Mouse (Mus musculus) B cell, adult 2 months (primary cell): Measurements from ENCODE around the gene Tmem131.

ENCODE experiments used
- DNase-seq, 2 experiments: peaks; one replicate each; pipeline ENCODE4 v3.0.0; 2022

Tmem131 gene

GRCm38 (mm10) chr1:36879154-36879553 lies 64.3 kb downstream of the Tmem131 start:
- no peak for DNase-seq

- DNase-seq, result no peak
These were observed 66.3 kb downstream of the Tmem131 start for GRCm38 (mm10) chr1:36877126-36877525.

GRCm38 (mm10) chr1:36874874-36875561 lies 68.4 kb downstream of the Tmem131 start:
- DNase-seq, result no peak

- DNase-seq, result no peak
These were observed 72.2 kb downstream of the Tmem131 start for GRCm38 (mm10) chr1:36871238-36871637.

GRCm38 (mm10) chr1:36870518-36870917 lies 72.9 kb downstream of the Tmem131 start:
- no peak for DNase-seq

- DNase-seq, result no peak
These were observed 78.7 kb downstream of the Tmem131 start for GRCm38 (mm10) chr1:36864757-36865156.

- DNase-seq, result no peak
These were observed 81.7 kb downstream of the Tmem131 start for GRCm38 (mm10) chr1:36861775-36862174.

- no peak for DNase-seq
These were observed 82.6 kb downstream of the Tmem131 start for GRCm38 (mm10) chr1:36860876-36861275.

GRCm38 (mm10) chr1:36860431-36860849 lies 83.0 kb downstream of the Tmem131 start:
- no peak for DNase-seq

- no peak for DNase-seq
These were observed 86.4 kb downstream of the Tmem131 start for GRCm38 (mm10) chr1:36857081-36857480.

- no peak for DNase-seq
These were observed 89.2 kb downstream of the Tmem131 start for GRCm38 (mm10) chr1:36854198-36854765.

- DNase-seq, result no peak
These were observed 91.4 kb downstream of the Tmem131 start for GRCm38 (mm10) chr1:36852085-36852484.

- DNase-seq, result no peak
These were observed 92.1 kb downstream of the Tmem131 start for GRCm38 (mm10) chr1:36851392-36851791.

- peak in 1 of 2 experiments; percentile 31 for DNase-seq
These were observed 95.4 kb downstream of the Tmem131 start for GRCm38 (mm10) chr1:36848036-36848435.

GRCm38 (mm10) chr1:36847276-36847675 lies 96.2 kb downstream of the Tmem131 start:
- no peak for DNase-seq

- no peak for DNase-seq
These were observed 98.4 kb downstream of the Tmem131 start for GRCm38 (mm10) chr1:36845031-36845430.

- DNase-seq, result no peak
These were observed 101.7 kb downstream of the Tmem131 start for GRCm38 (mm10) chr1:36841806-36842205.

- DNase-seq, result no peak
These were observed 102.5 kb downstream of the Tmem131 start for GRCm38 (mm10) chr1:36840959-36841358.

GRCm38 (mm10) chr1:36839858-36840257 lies 103.6 kb downstream of the Tmem131 start:
- DNase-seq, result no peak

GRCm38 (mm10) chr1:36836274-36836954 lies 107.1 kb downstream of the Tmem131 start:
- DNase-seq, result no peak

GRCm38 (mm10) chr1:36835593-36835992 lies 107.9 kb downstream of the Tmem131 start:
- no peak for DNase-seq

- no peak for DNase-seq
These were observed 109.4 kb downstream of the Tmem131 start for GRCm38 (mm10) chr1:36834090-36834489.

GRCm38 (mm10) chr1:36830913-36831866 lies 112.3 kb downstream of the Tmem131 start:
- DNase-seq, result no peak
